Mouse (Mus musculus): ENCODE results near the gene Pax3.

Pax3 gene

DNA sequence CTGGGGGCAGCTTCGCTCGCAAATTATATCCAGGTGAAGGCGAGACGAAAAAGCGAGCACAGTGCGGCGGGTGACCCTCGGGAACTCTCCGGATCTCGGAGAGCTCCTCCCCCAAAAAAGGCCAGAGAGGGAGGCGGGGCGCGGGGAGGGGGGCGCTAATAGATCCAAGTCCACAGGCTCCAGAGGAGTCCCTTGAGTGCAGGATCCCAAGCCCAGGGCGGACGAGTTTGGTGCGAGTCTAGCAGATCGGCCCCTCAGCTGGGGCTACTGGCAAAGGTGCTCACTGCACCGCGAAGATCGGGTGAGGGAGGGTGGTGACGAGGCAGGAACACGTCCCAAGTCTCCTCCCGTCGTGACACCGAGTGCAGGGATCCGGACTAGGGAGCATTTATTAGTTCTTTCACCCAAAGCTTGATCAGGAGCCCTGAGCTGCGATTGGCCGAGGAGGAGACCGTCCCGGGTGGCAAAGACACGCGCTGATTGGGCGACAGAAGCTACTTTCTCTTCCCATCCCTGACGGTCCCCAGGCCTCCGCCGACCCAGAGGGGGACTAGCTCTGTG is at the start of gene Pax3:
Gene Pax3 (minus strand): TSS at position 384 of the 561 bp plus-strand sequence.
- no peak for DNase-seq (ENCODE audit: low spot score)

DNA sequence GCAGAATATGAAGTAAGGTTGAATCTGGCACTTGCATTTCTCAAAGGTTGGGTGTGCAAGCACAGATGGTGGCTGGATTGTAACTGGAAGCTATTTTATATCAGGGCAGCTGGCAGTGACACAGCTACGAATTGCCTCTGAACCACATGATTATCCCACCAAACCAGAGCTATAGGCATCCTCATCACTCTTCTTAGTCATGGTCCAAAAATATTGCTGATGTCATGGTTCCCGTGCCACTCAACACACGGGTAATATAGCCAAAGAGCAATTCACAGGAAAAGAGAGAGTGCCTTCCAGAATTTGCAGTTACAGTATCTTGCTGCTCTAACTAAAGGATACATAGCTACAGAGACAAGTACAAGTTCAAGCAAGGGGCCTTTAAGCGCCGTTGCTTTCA is 37.4 kb upstream of the Pax3 start:
- DNase-seq (ENCODE audit: low spot score) = no peak

DNA sequence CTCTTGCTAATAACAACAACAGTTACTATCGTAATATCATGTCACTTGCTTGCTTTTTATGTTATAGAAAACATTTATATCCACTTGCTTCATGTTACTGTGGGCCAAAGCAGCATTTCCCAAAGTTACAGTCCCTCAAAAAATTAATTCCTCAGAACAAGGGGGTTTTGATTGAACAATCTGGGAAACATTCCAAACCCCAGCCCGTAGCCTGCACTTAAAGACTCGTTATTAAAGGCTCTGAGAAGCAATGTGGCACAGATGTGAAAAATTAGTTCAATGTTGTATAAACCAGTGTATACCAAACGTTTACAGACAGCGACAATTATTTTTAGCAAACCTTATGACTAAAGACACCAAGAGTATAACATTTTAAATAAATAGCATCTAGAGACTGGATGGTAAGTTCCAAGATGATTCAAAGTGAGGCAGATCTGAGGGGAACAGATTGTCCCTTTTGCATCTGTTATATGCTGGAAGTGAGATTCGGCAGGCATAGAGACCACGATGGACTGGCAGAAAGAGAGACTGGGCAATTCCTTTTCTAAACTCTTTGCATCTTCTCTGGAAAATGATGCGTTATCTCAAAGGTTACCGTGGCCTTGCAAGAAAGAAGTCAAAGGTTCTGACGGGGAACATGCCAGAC is 35.1 kb upstream of the Pax3 start:
- DNase-seq (ENCODE audit: low spot score) = no peak

DNA sequence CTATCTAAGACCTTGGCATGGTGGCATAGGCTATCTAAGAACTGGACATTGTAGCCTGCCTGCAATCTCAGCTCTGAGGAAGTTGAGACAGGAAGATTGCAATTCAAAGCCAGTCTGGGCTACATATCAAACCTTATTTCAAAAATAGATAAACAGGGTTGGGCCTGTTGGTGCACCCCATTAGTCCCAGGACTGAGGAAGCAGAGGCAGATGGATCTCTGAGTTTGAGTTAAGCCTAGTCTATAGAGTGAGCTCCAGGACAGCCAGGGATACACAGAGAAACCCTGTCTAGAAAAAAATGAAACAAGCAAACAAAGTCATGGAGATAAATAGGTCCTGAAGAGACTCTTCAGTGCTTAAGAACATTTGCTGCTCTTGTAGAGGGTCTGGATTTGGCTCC is 32.9 kb upstream of the Pax3 start:
- DNase-seq (ENCODE audit: low spot score) = no peak

DNA sequence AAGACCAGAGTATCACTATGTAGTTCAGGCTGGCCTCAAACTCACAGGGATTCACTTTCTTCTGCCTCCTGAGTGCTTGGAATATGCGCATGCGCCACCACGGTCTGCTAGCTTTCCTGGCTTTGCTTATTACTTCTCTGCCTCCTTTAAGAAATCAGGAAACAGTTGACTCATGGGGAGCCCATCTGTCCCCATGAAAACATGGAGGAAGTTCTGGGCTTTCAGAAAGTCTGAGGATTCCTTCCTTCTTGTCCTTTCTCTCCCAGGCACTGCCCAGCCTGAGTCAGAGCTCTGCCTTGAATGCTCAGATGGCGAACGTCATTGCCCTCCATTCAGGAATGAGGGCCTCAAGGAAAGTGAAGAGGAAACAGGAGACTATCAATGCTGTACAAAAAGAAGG is 31.8 kb upstream of the Pax3 start:
- DNase-seq (ENCODE audit: low spot score) = no peak

DNA sequence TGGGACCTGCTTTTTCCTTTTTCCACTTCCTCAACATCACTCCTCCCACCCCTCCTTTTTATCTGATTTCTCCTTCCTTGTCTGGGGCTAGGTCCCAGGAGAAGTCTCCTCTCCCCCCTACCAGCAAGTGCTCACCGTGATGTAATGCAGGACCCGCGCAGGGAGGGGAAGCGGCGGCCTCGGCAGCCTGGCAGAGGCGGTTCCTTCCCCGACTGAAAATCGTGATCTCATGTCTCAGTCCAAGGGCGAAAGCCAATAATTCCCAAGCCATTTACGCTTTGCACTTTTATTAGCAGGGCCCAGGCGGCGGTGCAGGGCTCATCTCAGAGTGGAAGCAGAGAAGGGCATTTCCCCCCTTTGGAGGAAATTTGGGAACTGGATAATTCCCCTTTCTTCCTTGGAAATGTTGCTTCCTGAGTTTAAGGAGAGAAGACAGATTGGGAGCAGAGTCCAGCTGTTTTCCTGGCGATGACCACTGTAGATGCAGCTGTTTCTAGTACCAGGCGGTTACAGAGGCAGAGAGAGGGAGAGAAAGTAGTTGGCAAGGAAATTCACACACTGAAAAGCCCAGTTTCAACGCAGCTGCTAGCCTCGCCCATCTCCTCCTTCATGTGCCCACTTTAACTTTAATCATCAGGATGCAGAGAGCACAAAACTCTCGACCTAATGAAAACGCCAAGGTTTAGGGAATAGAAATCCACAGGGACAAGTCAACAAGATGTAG is 21.3 kb upstream of the Pax3 start:
- DNase-seq (ENCODE audit: low spot score) = no peak

DNA sequence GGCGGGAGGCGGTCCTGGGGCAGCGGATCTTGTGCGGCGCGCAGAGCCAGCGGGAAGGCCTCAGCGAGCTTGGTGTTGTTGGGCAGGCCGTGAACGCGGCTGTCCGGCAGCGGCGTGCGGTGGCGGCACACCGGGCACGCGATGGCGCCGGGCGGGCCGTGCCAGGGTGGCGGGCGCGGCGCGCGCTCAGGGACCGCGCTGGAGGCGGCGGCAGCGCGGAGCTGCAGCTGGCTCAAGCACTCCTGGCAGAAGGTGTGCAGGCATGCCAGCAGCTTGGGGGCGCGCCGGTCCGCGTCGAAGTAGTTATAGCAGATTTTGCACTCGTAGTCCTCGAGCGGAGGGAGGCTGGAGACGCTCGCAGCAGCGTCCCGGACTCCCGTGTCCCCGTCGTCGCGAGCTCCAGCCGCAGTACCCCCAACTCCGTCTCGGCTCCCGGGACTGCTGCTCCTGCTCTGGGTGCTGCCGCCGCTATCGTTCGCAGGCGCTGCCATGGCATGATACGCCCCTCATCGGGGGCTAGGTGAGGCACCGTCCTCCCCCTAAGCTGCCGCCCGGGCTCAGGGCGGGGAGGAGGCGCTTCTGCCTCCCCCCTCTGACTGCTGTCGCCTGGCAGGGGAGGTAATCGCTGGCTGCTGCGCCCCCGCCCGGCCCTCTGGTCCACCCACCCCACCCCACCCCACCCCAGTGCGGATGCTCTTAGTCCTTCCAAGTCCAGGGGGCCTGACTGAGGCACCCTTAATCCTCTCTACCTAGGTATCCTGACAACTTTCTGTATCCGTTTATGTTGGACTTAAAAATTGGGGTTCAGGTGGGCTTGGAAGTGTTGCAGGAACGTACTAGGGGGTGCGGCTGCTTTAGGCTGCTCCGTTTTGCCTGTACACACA is 20.5 kb upstream of the Pax3 start:
- no peak for DNase-seq (ENCODE audit: low spot score)

DNA sequence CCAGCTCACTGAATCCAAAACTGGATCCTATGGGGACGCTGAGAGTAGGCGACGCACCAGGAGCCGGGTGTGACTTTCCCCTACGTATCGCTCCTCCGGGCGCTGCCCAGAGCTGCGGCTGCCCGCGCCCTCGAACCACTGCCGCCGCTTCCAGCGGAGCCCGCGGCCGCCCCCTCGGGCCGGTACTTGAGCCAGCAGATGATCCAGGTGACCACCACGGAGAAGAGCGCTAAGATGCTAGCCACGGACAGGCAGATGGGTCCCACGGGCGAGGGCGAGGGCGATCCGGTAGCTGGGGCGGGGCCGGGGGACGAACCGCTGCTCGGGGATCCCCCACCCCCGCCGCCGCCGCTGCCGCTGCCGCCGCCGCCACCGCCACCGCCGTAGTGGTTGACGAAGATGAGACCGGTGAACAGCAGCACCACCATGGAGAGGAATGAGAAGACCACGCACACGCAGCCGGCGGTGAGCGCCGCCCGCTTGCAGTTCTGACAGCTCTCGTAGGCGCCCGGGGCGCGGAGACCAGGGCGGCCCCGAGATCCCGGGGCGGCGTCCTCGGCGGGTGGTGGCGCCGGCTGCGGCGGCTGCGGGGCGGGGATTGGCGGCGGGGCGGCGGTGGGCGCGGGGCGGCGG is 19.7 kb upstream of the Pax3 start:
- DNase-seq (ENCODE audit: low spot score) = no peak

DNA sequence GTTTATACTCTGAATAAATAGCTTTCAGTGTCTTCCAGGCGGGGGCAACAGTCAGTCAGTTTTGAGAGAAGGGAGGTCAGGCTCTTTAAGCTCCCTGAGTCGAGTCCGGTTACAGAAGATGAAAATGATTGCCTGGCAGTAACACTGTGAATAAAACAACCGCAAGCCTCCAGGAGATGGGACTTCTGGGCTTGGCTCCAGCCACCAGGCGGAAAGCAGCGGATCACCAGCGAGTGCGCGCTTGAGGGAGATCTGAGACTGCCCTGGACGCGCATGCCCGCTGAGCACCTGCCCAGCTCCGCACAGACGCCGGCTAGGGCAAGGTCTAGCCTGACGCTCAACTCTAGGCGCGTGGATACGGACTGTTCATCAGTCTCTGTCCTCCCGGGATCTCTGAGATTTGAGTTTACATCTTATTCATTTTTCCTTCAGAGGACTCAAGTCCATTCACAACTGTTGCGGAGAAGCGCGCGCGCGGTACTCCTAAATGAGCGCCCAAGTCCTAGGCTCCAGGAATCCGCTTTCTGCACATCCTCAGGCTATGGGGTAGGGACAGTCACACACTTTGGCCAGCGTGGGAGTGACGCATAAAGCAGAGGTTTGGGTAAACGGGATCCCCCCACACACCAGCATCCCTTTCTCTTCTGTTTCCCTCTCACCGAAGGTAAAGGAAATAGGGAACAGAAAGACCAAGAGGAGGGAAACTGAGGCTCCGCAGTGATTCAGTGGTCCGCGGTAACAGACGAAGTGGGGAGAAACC is 19.0 kb upstream of the Pax3 start:
- DNase-seq (ENCODE audit: low spot score) = no peak

DNA sequence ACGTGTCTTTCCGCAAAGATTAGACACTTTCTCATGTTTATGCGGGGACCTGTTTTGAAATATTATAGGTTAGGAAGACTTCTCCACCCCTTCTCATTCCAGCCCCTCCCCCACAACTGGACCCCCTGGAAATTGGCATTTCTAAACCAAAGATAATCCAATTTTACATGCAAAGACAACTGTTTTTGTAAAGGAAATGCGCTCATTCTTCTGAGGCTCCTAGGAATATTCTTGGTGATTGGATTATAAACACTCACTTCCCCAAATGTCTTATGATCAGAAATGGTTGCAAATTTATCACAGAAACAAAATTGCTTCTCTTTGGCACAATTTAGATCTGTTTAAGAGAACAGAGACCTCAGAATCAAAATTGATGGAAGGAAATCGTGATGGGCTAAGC is 14.1 kb upstream of the Pax3 start:
- DNase-seq (ENCODE audit: low spot score) = no peak

DNA sequence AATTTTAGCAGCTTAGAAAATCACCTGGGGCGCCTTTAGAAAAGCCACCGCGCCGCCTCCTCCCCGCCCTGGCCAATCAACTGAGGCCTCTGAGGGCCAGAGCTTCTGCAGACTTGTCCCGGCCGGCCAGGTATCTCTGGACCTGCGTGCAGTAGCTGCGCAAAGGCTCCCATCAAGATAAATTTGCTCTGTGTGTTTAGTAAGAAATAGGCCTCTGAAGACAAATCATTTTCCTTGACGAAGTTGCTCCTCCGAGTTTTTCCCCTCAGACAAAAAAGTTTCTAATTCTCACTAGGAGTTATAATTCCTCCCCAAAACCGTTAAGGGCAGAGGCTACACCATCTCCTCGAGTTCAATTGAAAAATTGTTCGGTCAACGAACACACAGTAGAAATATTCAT is 13.6 kb upstream of the Pax3 start:
- no peak for DNase-seq (ENCODE audit: low spot score)

DNA sequence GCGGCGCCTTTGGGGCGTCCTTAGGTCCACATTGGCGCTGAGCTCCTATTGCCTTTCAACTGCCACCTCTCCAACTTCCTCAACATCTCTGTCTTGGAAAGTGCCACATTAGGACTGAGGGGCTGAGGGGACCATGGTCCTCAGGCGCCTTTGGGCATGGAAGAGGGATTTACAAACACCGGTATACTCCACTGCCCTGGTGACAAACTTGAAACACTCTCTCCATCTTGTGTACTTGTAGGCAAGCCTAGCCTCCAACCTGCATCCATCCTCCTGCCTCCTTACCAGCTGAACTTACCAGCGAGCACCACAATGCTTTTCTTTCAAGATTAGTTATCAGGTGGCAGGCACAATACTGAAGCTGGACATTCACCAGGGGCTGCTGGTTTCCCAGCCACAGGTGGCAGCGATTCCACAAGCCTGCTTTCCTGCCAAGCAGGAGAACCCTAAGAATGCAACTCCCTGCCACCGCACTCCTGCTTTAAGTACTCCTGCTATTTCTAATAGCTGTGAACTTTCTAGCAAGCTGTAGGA is 11.4 kb upstream of the Pax3 start:
- DNase-seq (ENCODE audit: low spot score) = no peak

DNA sequence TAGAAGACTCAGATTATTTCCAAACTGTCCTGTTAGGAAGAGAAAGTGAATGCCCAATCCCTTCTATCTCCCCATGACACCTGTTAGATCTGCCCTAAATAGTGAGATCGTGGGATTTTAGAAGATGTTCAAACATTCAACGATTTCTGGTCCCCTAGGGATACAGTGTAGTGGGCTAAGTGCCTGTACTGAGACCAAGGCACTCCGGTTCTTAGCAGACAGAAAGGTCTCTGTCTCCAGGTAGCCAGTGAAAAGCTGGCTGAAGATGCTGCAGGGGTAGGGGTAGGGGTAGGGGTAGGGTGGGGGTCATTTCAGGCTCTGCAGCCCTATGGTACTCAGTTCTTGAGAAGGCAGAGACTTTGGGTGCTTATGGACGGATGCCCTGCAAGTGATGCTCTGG is 7.4 kb upstream of the Pax3 start:
- no peak for DNase-seq (ENCODE audit: low spot score)

DNA sequence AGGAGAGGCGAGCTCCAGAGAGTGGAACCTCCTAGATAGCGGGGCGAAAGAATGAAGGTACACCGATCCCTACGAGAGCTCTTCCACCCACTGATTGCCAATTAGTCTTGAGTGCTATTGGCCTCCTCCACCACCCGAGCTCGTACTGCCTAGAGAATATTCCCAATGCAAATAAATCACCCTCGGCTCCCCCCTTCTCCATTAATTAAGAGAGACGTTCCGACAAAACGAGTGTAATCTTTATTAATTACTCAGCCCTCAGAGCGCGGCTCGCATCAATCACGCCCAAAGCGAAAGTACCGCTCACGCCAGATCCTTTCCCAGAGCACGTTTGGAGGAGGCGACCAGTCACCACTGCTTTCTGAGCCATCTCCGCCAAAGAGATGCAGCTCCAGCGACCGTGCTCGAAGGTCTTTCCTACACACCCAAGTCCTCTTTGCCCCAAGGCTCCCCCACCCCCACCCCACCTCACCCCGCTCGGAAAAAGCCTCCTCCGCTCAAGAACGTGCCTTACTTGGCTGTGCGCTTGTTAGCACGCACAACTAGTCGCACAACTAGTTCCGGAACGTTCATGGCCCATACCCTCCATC is 6.8 kb upstream of the Pax3 start:
- DNase-seq (ENCODE audit: low spot score) = no peak

DNA sequence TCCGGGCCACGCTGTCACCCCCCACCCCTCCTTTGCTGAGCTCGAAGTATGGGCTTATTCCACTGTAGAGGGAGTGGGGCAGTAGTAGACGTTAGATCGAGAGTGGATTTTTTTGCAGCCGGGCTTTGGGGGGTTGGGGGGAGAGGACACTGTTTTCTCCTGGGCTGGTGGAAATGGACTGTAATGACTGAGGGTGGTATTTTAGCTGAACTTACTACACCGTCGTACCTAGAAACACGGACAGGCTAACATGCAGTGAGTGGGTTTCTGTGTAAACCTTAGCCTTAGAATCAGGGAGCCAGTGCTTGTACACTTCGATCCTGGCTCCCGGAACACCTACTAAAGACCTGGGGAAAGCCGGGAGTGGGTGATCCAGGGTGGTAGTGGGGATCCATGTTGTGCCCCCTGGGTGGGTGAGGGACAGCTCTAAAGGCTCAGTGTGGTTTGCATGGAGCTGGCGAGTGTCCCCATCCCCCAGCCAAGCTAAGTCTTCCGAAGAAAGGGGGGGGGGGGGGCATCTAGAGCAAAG is 6.2 kb upstream of the Pax3 start:
- DNase-seq (ENCODE audit: low spot score) = no peak

DNA sequence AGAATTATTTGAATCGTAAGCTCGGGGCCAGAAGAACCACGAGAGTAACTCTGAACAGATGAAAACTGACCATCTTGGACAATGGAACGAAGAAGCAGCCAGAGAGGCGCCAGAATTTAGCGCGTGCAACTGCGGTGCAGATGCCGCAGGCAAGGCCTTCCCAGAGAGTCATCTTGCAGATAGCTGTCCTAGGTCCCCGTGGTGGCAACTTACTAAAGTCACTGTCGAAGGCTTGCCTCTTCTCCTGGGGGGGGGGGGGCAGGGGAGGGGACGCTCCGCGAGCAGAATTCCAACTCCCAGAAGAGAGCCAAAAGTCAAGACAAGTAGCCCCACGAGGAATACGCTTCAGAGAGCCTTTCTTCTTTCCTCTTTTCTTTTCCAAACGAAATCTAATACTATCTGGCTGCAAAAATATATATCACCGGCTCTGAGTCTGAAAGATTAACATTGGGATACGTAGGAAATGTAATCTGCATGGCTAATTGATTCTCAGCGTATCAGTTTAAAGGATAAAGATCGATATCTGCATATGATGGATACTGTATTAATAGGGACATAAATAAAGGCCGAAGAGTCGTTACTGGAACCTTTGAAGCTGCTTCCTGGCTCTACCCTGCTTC is 5.6 kb upstream of the Pax3 start:
- no peak for DNase-seq (ENCODE audit: low spot score)

DNA sequence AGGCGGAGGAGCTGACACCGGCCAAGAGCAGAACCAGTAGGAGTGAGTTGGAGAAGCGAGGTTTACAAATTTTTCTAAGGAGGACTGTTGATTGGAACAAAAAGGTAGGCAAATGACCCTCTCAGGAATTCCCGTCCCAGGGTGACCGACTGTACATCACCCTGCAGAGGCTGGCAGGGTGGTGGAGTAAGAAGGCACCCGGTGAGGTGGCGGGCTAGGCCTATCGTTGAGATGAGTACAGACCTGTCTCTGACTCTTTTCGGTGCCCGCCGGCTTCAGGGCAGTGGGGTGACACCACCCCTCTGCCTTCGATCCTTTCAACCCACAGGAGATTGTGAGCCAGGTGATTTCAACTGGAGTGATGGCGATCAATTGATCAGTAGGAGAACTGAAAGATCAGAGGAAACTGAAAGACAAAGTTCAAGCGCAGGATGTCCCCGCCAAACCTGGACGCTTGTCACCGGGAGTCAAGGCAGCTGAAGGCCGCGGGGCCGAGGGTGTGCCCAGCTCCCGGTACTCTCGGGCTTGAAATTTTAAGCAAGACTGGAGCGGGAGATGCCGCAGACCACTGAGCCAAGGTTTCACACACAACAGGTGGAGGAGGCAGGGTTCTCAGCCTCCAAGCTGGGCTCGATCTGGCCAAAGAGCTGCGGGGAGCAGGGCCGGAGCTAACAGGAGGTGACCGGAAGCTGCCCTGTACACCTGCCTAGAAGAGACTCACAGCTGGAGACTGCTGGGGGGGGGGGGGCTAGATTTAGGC is 4.5 kb upstream of the Pax3 start:
- DNase-seq (ENCODE audit: low spot score) = no peak

DNA sequence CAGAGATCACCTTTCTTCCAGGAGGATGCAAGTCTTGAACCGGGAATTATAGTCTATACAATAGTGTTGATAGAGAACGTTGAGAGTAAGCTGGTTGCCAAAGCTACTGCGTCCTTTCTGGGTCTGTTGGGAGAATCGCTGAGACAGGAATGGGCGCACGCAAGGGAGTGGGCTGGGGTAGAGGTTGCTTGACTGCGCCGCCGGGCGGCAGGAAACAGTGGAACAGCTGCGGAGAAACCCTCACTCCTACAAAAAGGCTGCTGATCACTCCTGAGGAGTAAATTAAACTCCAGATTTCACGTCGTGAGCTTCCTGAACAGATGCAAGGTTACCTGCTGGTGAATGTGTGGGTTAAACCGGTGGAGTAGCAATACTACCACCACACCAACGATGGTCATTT is 3.3 kb upstream of the Pax3 start:
- DNase-seq (ENCODE audit: low spot score) = no peak

DNA sequence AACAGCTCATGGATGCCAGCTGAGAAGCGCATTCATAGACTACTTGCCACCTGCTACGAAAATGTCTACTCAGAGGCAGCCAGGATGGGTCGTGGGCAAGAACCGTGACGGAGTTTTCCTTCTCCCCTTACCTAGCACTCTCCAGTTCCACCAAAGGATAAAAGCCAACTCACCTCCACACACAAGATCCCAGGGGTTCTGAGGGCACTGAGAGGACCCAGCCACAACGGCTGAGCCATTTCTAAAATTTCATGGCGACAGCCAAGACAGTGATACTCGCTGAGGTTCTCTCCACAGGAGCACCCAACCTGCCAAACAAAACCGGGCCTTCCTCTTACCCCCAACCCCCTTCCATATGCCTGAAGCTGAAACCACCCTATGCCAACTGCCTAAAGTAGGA is 2.3 kb upstream of the Pax3 start:
- no peak for DNase-seq (ENCODE audit: low spot score)
